Mouse (Mus musculus): ENCODE results near the gene Nhej1.

The Nhej1 gene

GRCm38 (mm10) chr1:74927621-74928296 is 197.2 kb downstream of the Nhej1 start:
- DNase-seq = no peak

DNA sequence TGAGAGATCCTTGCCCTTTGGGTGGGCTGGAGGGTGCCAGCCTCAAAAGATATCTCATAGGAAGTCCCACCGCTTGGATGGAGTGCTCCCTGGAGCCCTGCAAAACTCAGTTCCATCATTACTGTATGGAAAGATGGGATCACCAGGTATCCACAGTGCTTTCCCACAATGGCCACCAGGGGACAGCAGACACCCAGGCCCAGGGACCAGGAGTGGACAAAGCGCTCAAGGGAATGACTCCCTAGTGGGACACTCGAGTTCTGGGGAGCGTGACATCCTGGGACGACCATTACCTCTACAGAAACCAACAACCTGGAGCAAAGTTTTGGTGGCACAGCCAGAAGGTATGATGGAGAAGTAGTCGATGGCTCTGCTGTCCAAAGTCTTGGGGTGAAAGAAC is 198.3 kb downstream of the Nhej1 start:
- DNase-seq = peak; percentile 73 to 75

GRCm38 (mm10) chr1:74924464-74924863 is 200.5 kb downstream of the Nhej1 start:
- no peak for DNase-seq

Data from kidney, postnatal 4 days (tissue).